In genomic region chr1:75318301-75318700, GRCm38 (mm10) we compare ENCODE assay signal across 8 mouse cellular contexts. TPM values are rescaled to one million over a fixed set of nuclear protein-coding genes. Genes with fewer than 3 reads are reported as not detected.
DNase-seq lines count a peak whose midpoint lies in the region; ATAC-seq and TF ChIP-seq lines count a peak whose summit lies in the region.

No protein-coding gene starts in this region.

- H3K36me3 ChIP-seq in hindbrain, postnatal 0 days (ENCODE audit: insufficient read depth, low read length): peaks cover 10% of the 10 kb centered on the region; the same call in 1 of the 2 replicates
- peaks cover 8% of the 10 kb centered on the region for H3K36me3 ChIP-seq in midbrain, embryonic 16.5 days (ENCODE audit: control insufficient read depth, insufficient read depth, low read length)

- no peaks in the 10 kb centered on the region for H3K27me3 ChIP-seq in hindbrain, postnatal 0 days (ENCODE audit: insufficient read depth, low read length)
- H3K27me3 ChIP-seq in midbrain, embryonic 16.5 days (ENCODE audit: control insufficient read depth, insufficient read depth, low read depth, low read length): no peaks in the 10 kb centered on the region

- no peak for TF ChIP-seq CTCF in layer of hippocampus, adult 2 months (conservative IDR thresholded peaks at IDR 0.05)
- TF ChIP-seq CTCF in embryonic fibroblast, embryonic 13.5 days (IDR thresholded peaks at IDR 0.05; ENCODE audit: borderline replicate concordance, insufficient read depth, low read length): no peak
- no peak for TF ChIP-seq CTCF in hindbrain, postnatal 0 days (IDR thresholded peaks at IDR 0.05; ENCODE audit: low read depth)

- H3K4me3 ChIP-seq in layer of hippocampus, adult 2 months: peak overlapping the region; percentile 42
- H3K4me3 ChIP-seq in embryonic fibroblast, embryonic 13.5 days (ENCODE audit: insufficient read depth, low read length): no peak overlapping the region
- H3K4me3 ChIP-seq in hindbrain, postnatal 0 days (ENCODE audit: low read length): peak overlapping the region; percentile 76; the same call in 1 of the 2 replicates
- H3K4me3 ChIP-seq in midbrain, embryonic 16.5 days (ENCODE audit: low read depth, low read length): peak overlapping the region; percentile 28

- no peaks in the 10 kb centered on the region for H3K4me1 ChIP-seq in embryonic fibroblast, embryonic 13.5 days (ENCODE audit: control insufficient read depth, insufficient read depth, low read length)
- H3K4me1 ChIP-seq in hindbrain, postnatal 0 days (ENCODE audit: insufficient read depth, low read length): peaks cover 7% of the 10 kb centered on the region; the same call in 1 of the 2 replicates
- peaks cover 9% of the 10 kb centered on the region for H3K4me1 ChIP-seq in midbrain, embryonic 16.5 days (ENCODE audit: control insufficient read depth, insufficient read depth, low read length)

- H3K9ac ChIP-seq in hindbrain, postnatal 0 days (replicated peaks; ENCODE audit: low read length): no peak overlapping the region; the same call in 1 of the 2 replicates
- peak overlapping the region; percentile 47 for H3K9ac ChIP-seq in midbrain, embryonic 16.5 days (ENCODE audit: low read depth, low read length)

- no peak for TF ChIP-seq POLR2A in embryonic fibroblast, embryonic 13.5 days (IDR thresholded peaks at IDR 0.05; ENCODE audit: low read depth, low read length)

- H3K27ac ChIP-seq in layer of hippocampus, adult 2 months: peak overlapping the region; percentile 85
- H3K27ac ChIP-seq in embryonic fibroblast, embryonic 13.5 days (ENCODE audit: insufficient read depth, low read length): peak overlapping the region; percentile 27
- peak overlapping the region; percentile 68; the same call in 1 of the 2 replicates for H3K27ac ChIP-seq in hindbrain, postnatal 0 days
- peak overlapping the region; percentile 74 for H3K27ac ChIP-seq in midbrain, embryonic 16.5 days (ENCODE audit: low read length)

- no peak for ATAC-seq in hindbrain, postnatal 0 days
- ATAC-seq in midbrain, embryonic 16.5 days: no peak
- ATAC-seq in frontal cortex, adult (ENCODE audit: low TSS enrichment): no peak

- peak overlapping the region; percentile 43 for H3K4me2 ChIP-seq in hindbrain, postnatal 0 days (ENCODE audit: low read depth, low read length)
- H3K4me2 ChIP-seq in midbrain, embryonic 16.5 days (ENCODE audit: low read length): peak overlapping the region; percentile 42

- 67% methylated on average over 3 of the region's 3 CpGs for WGBS in hindbrain, postnatal 0 days
- 70% methylated on average over 3 of the region's 3 CpGs for WGBS in midbrain, embryonic 16.5 days

- no peak for DNase-seq in layer of hippocampus, adult 2 months (ENCODE audit: low spot score in 2 of 2)
- DNase-seq in layer of hippocampus, postnatal 10 days (ENCODE audit: low spot score in 2 of 2): no peak
- DNase-seq in hindbrain, postnatal 0 days (ENCODE audit: low spot score): no peak
- no peak for DNase-seq in urinary bladder, postnatal 10 days (ENCODE audit: low spot score)
- no peak for DNase-seq in right cerebral cortex, postnatal 36 days (ENCODE audit: low spot score in 2 of 2)

- no peaks in the 10 kb centered on the region for H3K9me3 ChIP-seq in hindbrain, postnatal 0 days (ENCODE audit: low read length)
- H3K9me3 ChIP-seq in midbrain, embryonic 16.5 days (replicated peaks; ENCODE audit: control insufficient read depth, low read length, poor library complexity, severe bottlenecking): no peaks in the 10 kb centered on the region

RNA-seq across cellular contexts. Expression of gene Dnpep, which starts 0.5 kb away (rescaled TPM):
- total RNA-seq in layer of hippocampus, adult 2 months (2021): 10 to 100 TPM; 49.1 to 50.0 TPM
- 10 to 100 TPM; 59.7 to 66.2 TPM for total RNA-seq in layer of hippocampus, postnatal 10 days (2021)
- 79.7 and 96.9 TPM in 2 replicates for polyA plus RNA-seq in embryonic fibroblast, embryonic 13.5 days (2011; ENCODE audit: insufficient read length, low read depth, missing spikeins)
- total RNA-seq in hindbrain, postnatal 0 days (2014; rRNA removed): 143 and 175 TPM in 2 replicates
- polyA plus RNA-seq in hindbrain, postnatal 0 days (2015; fragmentation: Nextera tagmentation; extraction: Ambion mirVana): 120 and 131 TPM in 2 replicates
- polyA plus RNA-seq in midbrain, embryonic 16.5 days (2015; fragmentation: Nextera tagmentation; extraction: Ambion mirVana): 136 and 145 TPM in 2 replicates

RNA-seq across cellular contexts. Expression of gene Resp18, which starts 40.1 kb away (rescaled TPM):
- total RNA-seq in layer of hippocampus, adult 2 months (2021): 100 to 1,000 TPM in 1 of 2 experiments, 10 to 100 TPM in 1; 82.5 to 106 TPM
- total RNA-seq in layer of hippocampus, postnatal 10 days (2021): 100 to 1,000 TPM; 108 to 111 TPM
- polyA plus RNA-seq in embryonic fibroblast, embryonic 13.5 days (2011; ENCODE audit: insufficient read length, low read depth, missing spikeins): not detected in 2 replicates
- 257 and 298 TPM in 2 replicates for total RNA-seq in hindbrain, postnatal 0 days (2014; rRNA removed)
- polyA plus RNA-seq in hindbrain, postnatal 0 days (2015; fragmentation: Nextera tagmentation; extraction: Ambion mirVana): 394 and 396 TPM in 2 replicates
- 209 and 241 TPM in 2 replicates for polyA plus RNA-seq in midbrain, embryonic 16.5 days (2015; fragmentation: Nextera tagmentation; extraction: Ambion mirVana)

RNA-seq across cellular contexts. Expression of gene Des, which starts 41.8 kb away (rescaled TPM):
- total RNA-seq in layer of hippocampus, adult 2 months (2021): under 1 TPM; 0.88 to 1.00 TPM
- 1 to 10 TPM; 1.2 to 1.8 TPM for total RNA-seq in layer of hippocampus, postnatal 10 days (2021)
- 11.3 and 12.3 TPM in 2 replicates for polyA plus RNA-seq in embryonic fibroblast, embryonic 13.5 days (2011; ENCODE audit: insufficient read length, low read depth, missing spikeins)
- 2.6 and 6.9 TPM in 2 replicates for total RNA-seq in hindbrain, postnatal 0 days (2014; rRNA removed)
- polyA plus RNA-seq in hindbrain, postnatal 0 days (2015; fragmentation: Nextera tagmentation; extraction: Ambion mirVana): 1.2 and 1.6 TPM in 2 replicates
- 1.2 and 1.7 TPM in 2 replicates for polyA plus RNA-seq in midbrain, embryonic 16.5 days (2015; fragmentation: Nextera tagmentation; extraction: Ambion mirVana)

RNA-seq across cellular contexts. Expression of gene Ptprn, which starts 54.0 kb away (rescaled TPM):
- total RNA-seq in layer of hippocampus, adult 2 months (2021): 100 to 1,000 TPM; 395 to 416 TPM
- 100 to 1,000 TPM; 238 to 251 TPM for total RNA-seq in layer of hippocampus, postnatal 10 days (2021)
- polyA plus RNA-seq in embryonic fibroblast, embryonic 13.5 days (2011; ENCODE audit: insufficient read length, low read depth, missing spikeins): 67.6 and 114 TPM in 2 replicates
- total RNA-seq in hindbrain, postnatal 0 days (2014; rRNA removed): 120 and 132 TPM in 2 replicates
- 46.0 and 48.3 TPM in 2 replicates for polyA plus RNA-seq in hindbrain, postnatal 0 days (2015; fragmentation: Nextera tagmentation; extraction: Ambion mirVana)
- polyA plus RNA-seq in midbrain, embryonic 16.5 days (2015; fragmentation: Nextera tagmentation; extraction: Ambion mirVana): 26.3 and 33.4 TPM in 2 replicates

RNA-seq across cellular contexts. Expression of gene Speg, which starts 56.8 kb away (rescaled TPM):
- 100 to 1,000 TPM; 168 to 179 TPM for total RNA-seq in layer of hippocampus, adult 2 months (2021)
- 100 to 1,000 TPM; 164 to 175 TPM for total RNA-seq in layer of hippocampus, postnatal 10 days (2021)
- polyA plus RNA-seq in embryonic fibroblast, embryonic 13.5 days (2011; ENCODE audit: insufficient read length, low read depth, missing spikeins): 54.2 and 56.4 TPM in 2 replicates
- 50.4 and 52.7 TPM in 2 replicates for total RNA-seq in hindbrain, postnatal 0 days (2014; rRNA removed)
- 19.2 and 19.9 TPM in 2 replicates for polyA plus RNA-seq in hindbrain, postnatal 0 days (2015; fragmentation: Nextera tagmentation; extraction: Ambion mirVana)
- polyA plus RNA-seq in midbrain, embryonic 16.5 days (2015; fragmentation: Nextera tagmentation; extraction: Ambion mirVana): 17.7 and 20.8 TPM in 2 replicates

Comparison
In these comparisons a context has a peak if more than half of its experiments do, and no peak if none do; other contexts are left out.
1. H3K27ac ChIP-seq: peak in every context shown above with its lines; median percentile 85 in layer of hippocampus, adult 2 months; 74 in midbrain, embryonic 16.5 days; 68 in hindbrain, postnatal 0 days; 27 in embryonic fibroblast, embryonic 13.5 days.